Mouse (Mus musculus): ENCODE results near the gene Sap30bp.

DNA sequence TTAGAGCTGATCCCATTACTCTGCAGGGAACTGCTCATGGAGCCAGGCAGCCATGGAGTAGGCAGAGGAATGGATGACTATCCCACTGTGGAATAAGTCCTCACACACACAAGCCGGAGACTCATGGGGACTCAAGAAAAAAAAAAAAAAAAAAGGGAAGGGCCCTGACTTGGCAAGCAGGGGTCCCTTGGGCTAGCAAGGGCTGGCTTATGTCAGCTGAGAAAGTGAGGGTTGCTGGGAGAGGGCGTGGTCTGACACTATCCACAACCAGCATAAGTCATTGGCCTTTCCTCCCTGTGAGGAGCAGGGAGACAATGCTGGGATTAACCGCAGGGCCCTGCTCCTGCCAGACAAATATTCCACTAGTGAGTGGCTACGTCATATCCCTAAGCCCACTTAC, 16.5 kb upstream of the Sap30bp start:
- TF ChIP-seq GATA1 (IDR thresholded peaks at IDR 0.05; ENCODE audit: borderline replicate concordance, low read length) (no peak), FLI1 (IDR thresholded peaks at IDR 0.05; ENCODE audit: low read length) (no peak)

All from megakaryocyte, embryonic 14.5 days (primary cell).